Mouse (Mus musculus): ENCODE data around the gene Rhox2g. TPM values are rescaled to one million over a fixed set of nuclear protein-coding genes. Genes with fewer than 3 reads are reported as not detected.
"Not testable (repeated sequence)": the region's sequence is repeated elsewhere in the genome, so short reads cannot be mapped to it uniquely, and the experiment has no call there.

Gene Rhox2g
- total RNA-seq (2021): not detected
- long read RNA-seq, experiment 1: 0 reads
- long read RNA-seq, experiment 2: 0 reads

DNA sequence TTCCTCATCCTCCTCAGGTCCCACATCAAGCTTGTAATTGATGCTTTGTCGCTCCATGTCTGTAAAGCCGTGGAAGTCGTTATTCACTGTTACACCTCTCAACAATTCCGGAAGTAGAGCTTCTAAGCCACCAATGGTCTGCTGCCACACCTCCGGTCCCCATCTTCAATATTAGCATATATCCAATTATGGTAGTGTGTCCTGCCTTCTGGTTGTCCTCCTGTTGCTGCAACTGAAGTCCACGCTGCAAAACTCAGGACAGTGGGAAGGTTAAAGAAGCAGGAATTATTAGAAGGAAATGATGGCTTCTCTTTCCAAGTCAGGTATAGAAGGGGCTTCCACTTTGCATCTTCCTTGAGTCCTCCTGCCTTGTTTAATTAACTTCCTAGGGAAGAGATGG lies at the start of gene Rhox2g:
Rhox2g (minus strand) TSS at position 101 of the 400 bp plus-strand sequence.
- not testable (repeated sequence) for DNase-seq (ENCODE audit: low spot score in 2 of 2)

DNA sequence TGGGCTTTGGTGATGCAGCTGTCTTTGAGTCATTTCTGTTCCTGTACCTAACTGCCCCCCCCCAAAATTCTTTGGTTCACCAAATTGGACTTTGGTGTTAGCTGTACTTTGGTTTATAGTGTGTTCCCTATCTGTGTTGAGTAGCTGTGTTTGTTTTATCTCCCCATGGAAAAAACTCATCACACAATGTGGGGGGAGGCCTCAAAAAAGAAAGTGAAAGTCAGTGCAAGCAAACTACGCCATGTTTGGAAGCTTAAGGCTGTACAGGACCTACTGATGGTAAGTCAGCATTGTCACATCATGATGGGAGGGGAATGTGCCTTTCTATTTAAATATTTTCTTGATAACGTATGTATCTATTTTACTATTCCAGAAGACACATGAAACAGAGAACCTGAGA lies 49.0 kb upstream of the Rhox2g start:
- DNase-seq (ENCODE audit: low spot score in 2 of 2): no peak

DNA sequence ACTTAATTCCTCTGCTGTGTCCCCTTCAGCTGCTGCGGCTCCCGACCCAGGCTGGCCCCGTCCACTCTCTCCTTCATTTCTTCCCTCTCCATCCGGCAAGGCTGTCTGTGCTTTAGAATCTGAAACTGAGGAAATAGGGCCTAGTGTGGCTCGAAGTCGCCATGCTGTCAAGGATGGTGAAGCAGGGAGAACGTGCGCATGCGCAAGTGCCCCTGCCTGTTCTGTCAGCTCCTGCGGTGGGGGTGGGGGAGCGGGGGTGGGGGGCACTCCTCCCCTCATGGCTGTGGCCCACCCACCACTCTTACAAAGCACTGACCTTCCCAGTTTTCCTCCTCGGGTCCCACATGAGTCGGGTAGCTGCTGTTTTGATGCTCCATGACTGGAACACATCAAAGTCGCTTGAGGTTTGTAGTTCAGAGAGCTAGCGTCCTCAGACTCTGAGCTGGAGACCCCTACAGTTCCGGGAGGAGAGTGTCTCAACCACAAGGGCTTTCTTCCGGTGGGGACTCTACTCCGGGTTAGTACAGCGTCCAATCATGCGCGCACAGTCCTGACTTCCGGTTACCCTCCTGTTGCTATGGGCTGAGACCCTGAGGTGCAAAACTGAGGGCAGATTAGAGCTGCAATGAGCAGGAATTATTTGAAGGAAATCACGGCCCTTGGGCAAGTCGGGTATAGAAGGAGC lies 39.9 kb upstream of the Rhox2g start:
- DNase-seq (ENCODE audit: low spot score in 2 of 2): no peak

DNA sequence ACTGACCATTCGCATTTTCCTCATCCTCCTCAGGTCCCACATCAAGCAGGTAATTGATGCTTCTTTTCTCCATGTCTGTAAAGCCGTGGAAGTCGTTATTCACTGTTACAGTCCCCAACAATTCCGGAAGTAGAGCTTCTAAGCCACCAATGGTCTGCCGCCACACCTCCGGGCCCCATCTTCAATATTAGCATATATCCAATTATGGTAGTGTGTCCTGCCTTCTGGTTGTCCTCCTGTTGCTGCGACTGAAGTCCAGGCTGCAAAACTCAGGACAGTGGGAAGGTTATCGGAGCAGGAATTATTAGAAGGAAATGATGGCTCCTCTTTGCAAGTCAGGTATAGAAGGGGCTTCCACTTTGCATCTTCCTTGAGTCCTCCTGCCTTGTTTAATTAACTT lies 29.9 kb upstream of the Rhox2g start, which contains the start of gene Rhox2h:
Rhox2h (minus strand) TSS at position 101 of the 400 bp plus-strand sequence.
- not testable (repeated sequence) for DNase-seq (ENCODE audit: low spot score in 2 of 2)

DNA sequence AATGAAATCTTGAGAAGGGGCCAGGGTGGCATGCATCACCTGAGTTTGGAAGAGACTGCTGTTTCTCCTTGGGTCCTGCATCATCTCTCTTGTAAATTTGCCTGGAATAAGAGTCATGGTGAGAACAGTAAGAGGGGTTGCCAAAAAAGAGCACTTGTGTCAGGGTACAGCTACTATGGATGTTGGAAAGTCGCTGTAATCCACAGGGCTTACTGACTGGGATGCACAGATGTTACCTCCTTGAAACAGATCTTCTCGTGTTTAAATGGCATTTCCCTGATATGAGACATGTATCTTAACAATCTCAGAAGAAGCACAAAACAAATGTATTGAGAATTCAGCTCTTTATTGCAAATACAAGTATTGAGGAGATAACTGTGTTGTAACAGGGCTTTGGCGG lies 25.4 kb upstream of the Rhox2g start, which contains the start of gene Rhox3h:
Rhox3h (minus strand) TSS at position 101 of the 400 bp plus-strand sequence.
- DNase-seq (ENCODE audit: low spot score in 2 of 2): not testable (repeated sequence)

DNA sequence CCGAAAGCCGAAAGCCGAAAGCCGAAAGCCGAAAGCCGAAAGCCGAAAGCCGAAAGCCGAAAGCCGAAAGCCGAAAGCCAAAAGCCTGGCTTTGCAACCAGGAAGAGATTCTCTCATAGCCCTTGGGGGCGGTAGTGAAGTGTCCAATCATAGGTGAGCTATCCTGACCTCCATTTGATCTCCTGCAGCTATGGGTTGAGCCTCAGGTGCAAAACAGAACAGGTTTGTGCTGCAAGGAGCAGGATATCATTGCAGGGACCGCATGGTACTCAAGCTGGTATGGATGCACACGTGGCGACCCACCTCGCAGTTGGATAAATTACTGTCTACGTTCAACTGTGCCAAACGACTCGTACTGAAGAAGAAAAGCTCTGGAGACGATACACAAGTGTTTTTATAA lies 8.0 kb upstream of the Rhox2g start, which contains the start of gene Rhox4g:
Rhox4g (minus strand) TSS at position 101 of the 400 bp plus-strand sequence.
- DNase-seq (ENCODE audit: low spot score in 2 of 2): not testable (repeated sequence)

DNA sequence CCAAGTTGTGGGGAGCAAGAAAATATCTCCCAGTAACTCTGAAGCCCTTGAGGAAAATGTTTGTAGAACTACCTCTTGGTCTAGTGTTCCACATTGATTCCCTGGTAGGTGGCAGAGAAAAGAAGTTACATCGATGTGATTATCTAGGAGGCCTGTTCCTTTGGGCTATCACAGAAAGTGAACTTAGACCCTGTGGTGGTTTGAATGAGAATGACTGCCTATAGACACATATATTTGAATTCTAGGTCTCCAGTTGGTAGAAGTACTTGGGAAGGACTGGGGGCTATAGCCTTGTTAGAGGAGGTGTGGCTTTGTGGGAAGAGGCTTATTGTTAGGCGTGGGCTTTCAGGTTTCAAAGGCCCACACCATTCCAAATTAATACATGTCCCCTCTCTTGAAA lies 14.8 kb downstream of the Rhox2g start, which contains the start of gene Rhox3g:
Rhox3g (minus strand) TSS at position 101 of the 400 bp plus-strand sequence.
- not testable (repeated sequence) for DNase-seq (ENCODE audit: low spot score in 2 of 2)

DNA sequence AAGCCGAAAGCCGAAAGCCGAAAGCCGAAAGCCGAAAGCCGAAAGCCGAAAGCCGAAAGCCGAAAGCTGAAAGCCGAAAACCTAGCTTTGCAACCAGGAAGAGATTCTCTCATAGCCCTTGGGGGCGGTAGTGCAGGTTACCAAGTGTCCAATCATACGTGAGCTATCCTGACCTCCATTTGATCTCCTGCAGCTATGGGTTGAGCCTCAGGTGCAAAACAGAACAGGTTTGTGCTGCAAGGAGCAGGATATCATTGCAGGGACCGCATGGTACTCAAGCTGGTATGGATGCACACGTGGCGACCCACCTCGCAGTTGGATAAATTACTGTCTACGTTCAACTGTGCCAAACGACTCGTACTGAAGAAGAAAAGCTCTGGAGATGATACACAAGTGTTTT lies 35.7 kb downstream of the Rhox2g start, which contains the start of gene Rhox4f:
Rhox4f (minus strand) TSS at position 101 of the 400 bp plus-strand sequence.
- not testable (repeated sequence) for DNase-seq (ENCODE audit: low spot score in 2 of 2)

Other genes starting within 250 kb of the Rhox2g start
- not detected for gene Rhox2b, start 231.4 kb downstream of the Rhox2g start, total RNA-seq (2021)
- gene Rhox4b, start 211.0 kb downstream of the Rhox2g start, total RNA-seq (2021): not detected
- gene Rhox2c, start 189.8 kb downstream of the Rhox2g start, total RNA-seq (2021): not detected
- not detected for gene Rhox3c, start 184.9 kb downstream of the Rhox2g start, total RNA-seq (2021)
- gene Rhox4c, start 163.1 kb downstream of the Rhox2g start, total RNA-seq (2021): not detected
- not detected for gene Rhox2d, start 150.0 kb downstream of the Rhox2g start, total RNA-seq (2021)
- not detected for gene Rhox4d, start 129.1 kb downstream of the Rhox2g start, total RNA-seq (2021)
- gene Rhox2e, start 113.0 kb downstream of the Rhox2g start, total RNA-seq (2021): not detected
- not detected for gene Rhox3e, start 101.5 kb downstream of the Rhox2g start, total RNA-seq (2021)
- not detected for gene Rhox4e, start 86.1 kb downstream of the Rhox2g start, total RNA-seq (2021)
- not detected for gene Rhox2f, start 72.1 kb downstream of the Rhox2g start, total RNA-seq (2021)
- not detected for gene Rhox3f, start 62.5 kb downstream of the Rhox2g start, total RNA-seq (2021)
- gene Rhox4f, start 35.8 kb downstream of the Rhox2g start, total RNA-seq (2021): not detected
- not detected for gene Rhox3g, start 14.9 kb downstream of the Rhox2g start, total RNA-seq (2021)
- gene Rhox4g, start 7.9 kb upstream of the Rhox2g start, total RNA-seq (2021): not detected
- gene Rhox3h, start 25.3 kb upstream of the Rhox2g start, total RNA-seq (2021): not detected
- gene Rhox2h, start 29.8 kb upstream of the Rhox2g start, total RNA-seq (2021): not detected
- gene Rhox5, start 161.4 kb upstream of the Rhox2g start, total RNA-seq (2021): not detected
- not detected for gene Rhox6, start 183.4 kb upstream of the Rhox2g start, total RNA-seq (2021)
- not detected for gene Rhox7a, start 188.2 kb upstream of the Rhox2g start, total RNA-seq (2021)
- gene Rhox8, start 235.5 kb upstream of the Rhox2g start, total RNA-seq (2021): not detected

All from adrenal gland, postnatal 4 days (tissue).